Mouse (Mus musculus) gastrocnemius, postnatal 14 days (tissue): ENCODE data around the gene Trpm3. TPM values are rescaled to one million over a fixed set of nuclear protein-coding genes. Genes with fewer than 3 reads are reported as not detected.
A peak's percentile ranks its signal among the peaks of the same experiment; 100 is the strongest.

Source experiments
- DNase-seq: peaks from one replicate; pipeline ENCODE4 v3.0.0; 2021; ENCODE audit warnings: mixed read lengths
- intact Hi-C: fragments of 180-260 bp; cut with DNase I; formaldehyde crosslinking; loops from one replicate; pipeline ENCODE4 v1.15.1; 2025; ENCODE audit warnings: low total_unique reads
- total RNA-seq, 2 experiments: library from RNA; stranded (reverse); gene quantifications; 2 replicates each; pipeline ENCODE4 v1.2.3; 2021

Gene Trpm3
- total RNA-seq, 2 experiments from 2014 or later: 1.5 TPM

DNA sequence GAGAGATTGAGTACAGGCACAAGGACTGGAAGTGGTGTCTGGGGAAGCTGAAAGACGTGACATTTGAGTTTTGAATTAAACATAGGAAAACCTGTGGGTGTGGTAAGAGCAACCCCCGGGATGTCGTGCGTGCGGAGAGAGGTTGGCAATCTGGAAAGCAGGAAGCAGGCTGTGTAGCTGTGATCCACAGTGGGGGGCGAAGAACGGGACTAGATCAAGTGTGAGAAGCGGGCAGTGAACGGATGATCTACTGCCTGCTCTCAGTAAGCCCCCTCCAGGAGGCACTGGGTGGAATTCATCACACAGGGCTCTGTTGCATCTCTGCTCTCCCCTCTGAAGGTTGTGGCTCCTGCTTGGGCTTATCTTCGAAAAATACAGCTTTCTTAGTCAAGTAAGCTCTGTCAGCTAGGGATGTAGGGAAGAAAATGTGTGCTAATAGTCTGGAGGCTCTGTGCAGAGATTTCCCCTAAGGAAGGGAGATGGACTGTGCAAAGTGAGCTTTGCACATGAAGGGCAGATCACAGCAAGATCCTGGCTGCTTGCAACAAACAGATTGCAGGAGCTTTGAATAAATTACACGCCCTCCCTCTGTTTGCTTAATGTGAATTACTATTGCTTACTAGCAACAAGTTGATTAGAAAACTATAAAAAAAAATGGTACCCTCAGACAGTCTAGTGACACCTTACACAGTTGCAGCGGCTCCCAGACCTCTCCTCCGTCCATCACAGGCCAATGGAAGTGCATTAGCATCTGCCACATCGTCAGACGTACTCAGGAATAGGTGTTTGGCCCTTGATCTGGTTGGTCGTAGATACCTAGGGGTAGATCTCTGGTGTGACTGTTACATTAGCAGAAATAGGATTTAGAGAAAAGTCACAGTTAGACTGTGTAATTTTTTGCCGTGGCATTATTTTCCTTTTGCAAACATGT is 164.4 kb downstream of the Trpm3 start:
- DNase-seq: no peak

DNA sequence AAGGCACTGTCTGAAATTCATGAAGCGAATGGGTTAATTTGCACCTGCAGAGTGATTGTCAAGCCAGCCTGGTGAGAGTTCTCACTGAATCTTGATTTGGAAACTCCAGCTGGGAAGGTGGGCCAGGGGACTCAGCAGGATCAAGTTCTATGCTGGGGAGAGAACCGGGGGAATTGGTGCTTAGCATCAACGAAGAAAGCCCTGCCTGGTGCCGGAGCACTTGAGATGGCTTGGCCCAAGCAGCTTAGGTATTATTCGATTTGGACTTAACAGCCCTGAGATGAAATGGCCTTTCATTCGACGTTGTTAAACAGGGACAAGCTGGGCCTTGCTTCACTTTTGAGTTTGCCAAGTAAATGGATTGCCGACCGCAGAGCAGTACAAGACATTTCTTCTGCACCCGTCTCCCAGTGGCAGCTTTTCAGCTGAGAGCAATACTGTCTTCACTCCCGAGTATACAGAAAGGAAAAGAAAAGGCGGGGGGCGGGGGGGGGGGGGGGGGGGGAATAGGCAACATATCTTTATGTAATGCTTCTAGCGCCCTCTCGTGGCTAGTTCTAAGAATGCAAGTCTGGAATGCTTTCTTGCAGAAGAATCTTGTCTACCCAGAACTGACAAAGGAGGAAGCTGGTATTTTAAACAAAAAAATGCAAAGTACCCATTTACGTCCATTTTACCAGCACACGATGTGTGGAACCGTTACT is 165.3 kb downstream of the Trpm3 start:
- DNase-seq: peak; percentile 70
- intact Hi-C loops: loop anchor here (10.0 kb wide), 1 partner anchor 549 kb away; no protein-coding TSS in a partner anchor

More for the DNA sequence above, 164.4 kb downstream of the Trpm3 start:
- intact Hi-C loops: loop anchor here (10.0 kb wide), 1 partner anchor 548 kb away; no protein-coding TSS in a partner anchor

DNA sequence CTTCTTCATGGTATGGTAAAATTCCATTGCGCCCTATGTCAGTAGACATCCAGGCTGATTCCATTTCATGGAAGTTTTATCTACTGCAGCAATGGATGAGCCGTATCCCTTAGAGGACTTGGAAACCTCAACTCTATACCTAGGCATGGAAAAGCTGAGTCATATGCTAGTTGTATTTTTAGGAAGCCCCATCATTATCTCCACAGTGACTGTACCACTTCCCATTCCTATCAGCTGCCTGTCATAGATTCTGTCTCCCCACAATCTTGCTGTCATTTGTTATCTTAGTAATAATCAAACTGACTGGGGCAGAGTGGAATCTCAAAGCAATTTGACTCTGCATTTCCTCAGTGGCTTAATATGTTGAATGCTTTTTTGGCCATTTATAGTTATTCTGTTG is 169.2 kb downstream of the Trpm3 start:
- no peak for DNase-seq
- intact Hi-C loops: loop anchor here (10.0 kb wide), 1 partner anchor 553 kb away; no protein-coding TSS in a partner anchor

DNA sequence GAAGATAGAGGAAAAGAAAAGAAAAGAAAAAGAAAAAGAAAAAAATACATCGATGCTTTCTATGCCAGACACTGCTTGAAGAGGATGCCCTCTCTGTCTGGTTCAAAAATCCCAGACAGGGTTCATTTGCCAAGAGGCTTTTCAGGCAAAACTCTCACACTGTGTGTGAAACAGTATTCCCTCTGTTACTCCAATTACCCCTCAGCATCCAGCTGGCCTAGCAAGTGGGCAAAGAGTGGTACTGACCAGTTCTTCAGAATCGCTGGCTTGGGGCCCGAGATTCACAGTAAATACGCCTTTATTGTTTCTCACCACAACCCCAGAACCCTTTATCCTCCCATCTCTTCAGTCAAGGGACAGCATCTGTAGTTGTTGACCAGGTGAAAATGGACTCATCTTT is 178.5 kb downstream of the Trpm3 start:
- DNase-seq: no peak
- intact Hi-C loops: no loop called here

DNA sequence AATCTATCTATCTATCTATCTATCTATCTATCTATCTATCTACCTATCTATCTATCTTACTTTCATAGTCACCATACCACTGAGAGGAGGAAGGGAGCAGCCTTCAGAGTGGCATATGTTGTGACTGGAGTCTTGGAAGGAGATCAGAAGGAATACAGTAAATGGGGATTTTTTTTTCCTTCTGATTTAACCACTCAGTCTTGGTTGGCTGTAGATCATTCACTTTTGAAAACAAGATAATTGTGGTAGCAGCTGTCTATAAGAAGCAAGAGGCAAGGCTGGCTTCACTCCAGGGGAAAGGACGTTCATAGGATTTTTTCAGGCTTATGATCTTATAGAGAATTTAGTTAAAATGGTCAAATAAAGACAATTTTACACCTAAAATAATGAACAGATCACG is 188.0 kb downstream of the Trpm3 start:
- intact Hi-C loops: no loop called here
- DNase-seq: no peak

DNA sequence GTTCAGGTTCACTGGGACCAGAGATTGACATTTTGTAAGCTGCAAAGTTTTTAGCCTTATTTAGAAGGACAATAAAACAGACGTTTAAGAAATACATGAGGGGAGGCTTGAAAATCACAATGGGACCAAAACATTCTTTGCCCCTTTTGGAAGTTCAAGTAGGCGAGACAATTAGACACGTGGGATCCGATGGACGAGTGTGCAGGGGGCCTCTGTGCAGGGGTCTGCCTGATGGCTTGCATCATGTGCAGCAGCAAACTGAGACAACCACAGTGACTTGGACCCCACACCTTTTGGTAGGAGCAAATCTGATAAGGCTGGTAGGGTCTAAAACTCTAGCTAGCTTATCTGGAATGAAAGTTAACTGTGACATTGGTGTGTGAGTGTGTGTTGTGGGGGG is 188.4 kb downstream of the Trpm3 start:
- no peak for DNase-seq
- intact Hi-C loops: no loop called here

DNA sequence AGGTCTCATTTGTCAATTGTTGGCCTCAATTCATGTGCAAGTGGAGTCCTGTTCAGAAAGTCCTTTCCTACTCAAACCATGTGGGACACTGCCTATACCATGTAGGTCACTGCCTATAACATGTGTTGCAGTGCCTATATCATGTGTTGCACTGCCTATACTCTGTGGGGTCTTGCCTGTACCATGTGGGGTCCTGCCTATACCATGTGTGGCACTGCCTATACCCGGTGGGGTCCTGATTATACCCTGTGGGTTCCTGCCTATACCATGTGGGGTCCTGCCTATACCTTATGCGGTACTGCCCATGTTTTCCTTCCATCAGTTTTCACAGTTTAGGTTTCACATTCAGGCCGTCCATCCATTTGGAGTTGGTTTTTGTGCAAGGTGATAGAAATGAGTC is 197.4 kb downstream of the Trpm3 start:
- no peak for DNase-seq
- intact Hi-C loops: loop anchor here (5.0 to 10.0 kb wide), 2 partner anchors 299 to 551 kb away; no protein-coding TSS in a partner anchor

DNA sequence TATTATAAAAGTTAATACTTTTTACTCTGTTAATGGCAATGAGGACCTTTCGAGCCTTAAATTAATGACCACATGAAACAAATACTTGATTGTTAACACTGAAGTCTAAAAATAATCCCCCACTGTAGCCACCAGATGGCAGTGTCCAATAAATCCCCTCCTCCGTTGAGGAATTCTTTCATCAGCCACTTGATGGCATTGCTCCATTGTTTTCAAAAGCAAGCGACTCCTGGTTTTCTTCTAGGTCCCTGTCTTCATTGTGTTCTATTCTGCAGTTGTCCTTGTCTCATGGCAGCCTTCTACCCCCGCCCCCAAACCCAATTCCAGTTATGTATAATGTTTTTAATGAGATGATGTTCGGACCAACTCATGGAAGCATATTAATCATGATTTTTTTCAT is 198.6 kb downstream of the Trpm3 start:
- DNase-seq: peak; percentile 25
- intact Hi-C loops: loop anchor here (5.0 to 10.0 kb wide), 2 partner anchors 297 to 550 kb away; no protein-coding TSS in a partner anchor

DNA sequence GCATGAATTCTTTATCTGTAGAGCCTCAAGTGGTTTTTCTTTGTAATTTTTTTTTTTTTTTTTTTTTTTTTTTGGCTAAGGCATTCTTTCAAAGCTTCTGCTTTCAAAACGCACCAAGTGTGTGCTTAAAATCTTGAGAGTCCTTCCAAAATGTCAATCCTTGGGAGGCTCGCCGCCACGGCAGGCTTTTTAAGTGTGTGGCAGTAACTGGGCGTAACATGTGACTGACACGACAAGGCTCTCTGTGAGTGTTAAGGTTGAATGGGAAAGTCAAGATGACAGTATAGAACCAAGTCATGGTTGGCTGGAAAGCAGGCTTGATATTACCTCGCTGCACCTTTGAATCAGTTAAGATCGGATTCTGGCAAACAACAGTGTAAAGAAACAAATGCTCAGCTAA is 200.1 kb downstream of the Trpm3 start:
- intact Hi-C loops: loop anchor here (5.0 to 10.0 kb wide), 2 partner anchors 296 to 548 kb away; no protein-coding TSS in a partner anchor
- DNase-seq: no peak

DNA sequence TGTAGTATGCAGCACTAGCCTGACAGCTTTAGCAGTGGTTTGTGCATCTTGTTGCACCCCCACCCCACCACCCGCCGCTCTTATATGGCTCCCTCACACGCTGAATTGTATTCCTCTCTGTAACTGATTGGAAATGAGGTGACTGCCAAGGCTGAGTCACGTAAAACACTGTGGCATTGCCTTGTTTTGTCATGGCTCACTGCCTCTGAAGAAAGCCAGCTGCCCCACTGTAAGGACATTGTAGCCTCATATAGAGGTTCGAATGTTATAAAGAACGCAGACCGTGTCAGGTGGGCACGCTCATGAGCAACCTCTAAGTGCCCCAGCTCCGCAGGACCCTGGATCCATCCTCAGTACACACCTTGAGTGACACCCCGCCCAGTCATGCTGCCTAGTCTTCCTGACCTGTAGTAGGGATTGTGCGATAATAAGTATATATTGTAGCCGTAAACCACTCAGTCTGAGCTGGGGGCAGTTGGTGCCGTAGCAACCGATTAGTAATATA is 215.2 kb downstream of the Trpm3 start:
- intact Hi-C loops: no loop called here

DNA sequence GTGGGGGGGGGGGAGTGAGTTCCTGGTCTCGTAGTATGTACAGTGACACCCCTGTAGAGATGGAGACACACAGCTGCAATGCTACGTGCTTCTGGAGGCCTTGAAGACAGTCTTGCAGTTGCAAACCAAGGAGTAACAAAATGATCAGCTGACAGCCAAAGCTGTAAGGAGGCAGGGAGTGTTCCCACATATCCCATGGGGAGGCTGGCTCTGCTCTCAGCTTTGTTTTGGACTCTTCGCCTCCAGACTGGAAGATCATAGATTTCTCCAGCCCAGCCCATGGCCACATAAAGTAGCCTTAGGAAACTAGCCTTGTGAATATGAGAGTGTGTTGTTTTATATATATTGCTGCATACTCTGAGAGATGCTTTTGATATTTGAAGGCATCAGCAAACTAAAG is 248.0 kb downstream of the Trpm3 start:
- intact Hi-C loops: no loop called here
- peak; percentile 12 for DNase-seq

More for the DNA sequence above, 215.2 kb downstream of the Trpm3 start:
- no peak for DNase-seq

DNA sequence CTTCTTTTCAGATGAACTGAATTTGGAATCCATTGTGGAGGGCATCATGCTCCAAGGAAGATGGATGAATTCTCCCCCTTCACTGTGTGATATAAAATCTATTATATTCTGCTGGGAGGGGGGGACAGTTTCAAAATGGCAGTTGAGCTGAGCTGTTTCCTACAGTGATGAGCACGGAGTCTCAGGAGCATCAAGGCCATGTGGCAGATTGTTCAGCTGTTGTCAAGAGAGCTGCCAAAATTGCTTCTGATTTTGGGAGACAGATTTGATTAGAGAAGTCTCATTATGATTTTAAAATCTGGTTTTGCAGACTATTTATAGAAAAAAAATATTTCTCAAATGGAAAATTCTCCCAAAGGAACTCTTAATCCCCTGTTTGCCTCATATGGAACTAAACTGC is 255.9 kb downstream of the Trpm3 start:
- DNase-seq: no peak
- intact Hi-C loops: no loop called here

DNA sequence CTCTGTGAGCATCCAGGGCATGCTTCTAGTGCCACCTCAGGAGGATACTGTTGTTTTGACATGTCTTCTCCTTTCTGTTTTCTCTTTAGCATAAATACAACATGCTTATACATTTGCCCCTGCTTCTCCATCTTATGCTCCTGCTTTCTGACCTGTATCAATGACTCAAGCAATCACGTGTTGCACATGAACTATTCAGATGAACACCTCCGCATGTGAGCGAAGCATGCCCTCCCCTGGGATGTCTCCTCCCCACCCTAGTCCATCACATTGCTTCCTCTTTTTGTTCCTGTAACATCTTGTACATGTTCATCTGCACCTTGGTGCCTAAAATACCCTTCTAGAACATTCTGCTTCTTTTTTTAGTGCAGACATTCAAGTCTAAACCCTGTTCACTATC is 265.2 kb downstream of the Trpm3 start:
- intact Hi-C loops: no loop called here
- DNase-seq: no peak

DNA sequence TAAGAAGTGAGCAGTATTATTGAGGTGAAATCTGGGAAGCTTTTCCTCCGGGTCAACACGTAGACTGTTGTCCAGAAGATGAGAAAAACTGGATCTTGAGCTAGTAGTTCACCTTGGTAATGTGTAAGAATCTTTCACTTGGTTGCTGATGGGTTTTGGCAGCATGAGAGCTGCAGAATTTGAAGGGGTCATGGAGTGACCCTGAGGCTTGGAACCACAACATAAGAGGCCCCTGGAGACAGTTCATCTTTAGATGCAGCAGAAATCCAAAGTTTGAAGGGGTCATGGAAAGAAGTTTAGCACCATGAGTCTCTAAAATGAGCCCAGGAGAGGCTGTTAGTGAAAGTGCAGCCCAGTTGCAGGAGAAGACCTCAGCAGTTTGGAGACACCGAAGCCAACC is 279.4 kb downstream of the Trpm3 start:
- intact Hi-C loops: no loop called here
- no peak for DNase-seq

DNA sequence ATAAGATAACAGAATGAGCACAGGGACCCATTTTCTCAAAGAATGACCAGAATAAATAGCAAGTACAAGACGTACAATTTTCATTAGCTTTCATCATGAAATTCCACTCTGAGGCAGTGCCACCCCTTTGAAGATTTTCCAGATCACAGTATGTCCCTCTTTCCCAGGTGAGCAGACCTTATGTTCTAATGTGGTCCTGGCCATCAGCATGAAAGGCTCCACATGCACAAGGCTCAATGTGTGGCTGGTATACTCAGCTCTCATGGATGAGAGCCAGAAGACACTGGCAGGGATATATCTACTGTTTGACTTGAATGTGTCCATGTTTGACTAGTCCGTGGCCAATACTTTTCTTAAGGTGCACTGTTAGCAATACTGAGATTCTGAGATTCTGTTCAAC is 298.4 kb downstream of the Trpm3 start:
- DNase-seq: no peak
- intact Hi-C loops: no loop called here

DNA sequence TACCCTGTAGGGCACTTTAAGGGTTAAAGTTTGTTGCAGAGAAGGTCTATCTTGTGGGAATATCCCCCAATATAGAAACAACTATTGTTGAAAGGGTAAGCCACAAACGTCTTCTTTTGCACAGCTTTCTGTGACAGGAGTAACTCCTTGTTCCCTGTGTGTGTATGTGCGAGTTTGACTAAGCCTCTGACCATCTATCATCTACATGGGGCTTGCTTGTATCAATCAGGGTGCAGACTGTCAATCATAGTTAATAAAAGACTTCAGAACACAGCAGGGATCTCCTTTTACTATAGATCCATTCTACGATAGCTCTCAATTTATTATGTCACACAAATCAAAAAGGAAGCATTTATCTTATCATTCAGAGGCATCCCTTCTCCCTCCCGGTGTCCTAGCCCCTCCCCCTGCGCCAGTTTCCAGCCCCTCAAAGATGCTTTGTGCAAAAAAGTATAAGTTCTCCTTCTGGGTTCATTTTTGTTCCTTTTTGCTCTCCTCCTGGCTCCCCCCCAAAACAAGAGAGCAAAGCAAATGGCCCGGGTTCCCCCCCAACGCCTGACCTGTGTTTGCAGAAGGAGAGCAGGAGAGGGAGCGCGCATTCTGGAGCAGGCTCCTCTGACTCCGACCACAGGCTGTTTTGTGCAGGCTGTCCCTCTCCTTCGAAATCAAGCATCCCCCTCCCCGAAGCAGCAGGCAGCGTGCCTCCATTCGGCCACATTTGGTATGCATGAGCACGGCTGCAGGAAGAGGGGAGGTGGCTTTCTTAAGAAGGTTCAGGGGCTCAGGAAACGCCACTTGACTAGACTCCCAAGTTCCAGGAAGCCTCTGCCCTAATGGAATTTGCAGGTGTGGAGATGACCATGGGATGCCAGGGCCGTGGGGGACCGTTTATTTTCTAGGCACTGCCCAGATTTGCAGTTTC is 308.8 kb downstream of the Trpm3 start:
- peak; percentile 10 for DNase-seq
- intact Hi-C loops: no loop called here

DNA sequence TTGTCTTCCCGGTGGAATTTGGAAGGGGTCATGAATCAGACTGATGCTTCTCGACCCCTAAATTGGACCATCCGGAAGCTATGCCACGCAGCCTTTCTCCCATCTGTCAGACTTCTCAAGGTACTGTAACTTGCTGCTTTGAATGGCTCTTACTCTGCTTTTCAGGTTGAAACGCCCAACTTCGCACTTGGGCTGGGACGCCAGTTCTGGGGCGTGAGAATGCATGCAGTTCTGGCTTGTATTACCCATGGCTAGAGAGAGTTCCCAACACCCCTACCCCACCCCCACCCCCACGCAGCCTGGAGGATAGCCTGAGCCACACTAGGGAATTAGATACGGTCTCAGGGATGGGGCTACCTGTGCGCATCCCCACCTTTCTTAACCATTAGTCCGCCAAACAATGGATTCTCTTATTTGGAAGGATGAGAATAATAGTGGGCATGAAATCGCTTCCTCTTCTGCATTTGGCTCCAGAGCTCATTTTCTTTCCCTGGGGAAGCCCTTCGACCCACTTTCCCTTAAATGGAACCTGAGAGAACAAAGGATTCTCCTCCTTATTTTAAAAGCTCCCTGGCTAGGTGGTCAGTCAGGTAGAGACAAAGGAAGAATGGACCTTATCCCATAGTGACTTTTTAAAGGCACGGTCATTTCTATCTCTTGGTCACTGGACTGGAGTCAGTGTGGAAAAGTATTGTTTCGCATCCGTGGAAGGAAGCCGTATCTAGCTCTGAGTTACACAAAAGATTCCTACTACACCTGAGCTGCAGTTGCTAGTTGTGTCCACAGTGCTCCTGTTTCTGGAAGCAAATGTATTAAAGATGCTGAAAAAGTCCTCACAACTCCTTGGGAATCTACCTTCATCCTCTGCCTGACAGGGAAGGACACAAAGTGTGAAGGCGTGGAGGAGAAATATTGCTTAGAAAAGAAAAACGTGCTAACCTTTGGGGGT is 309.8 kb downstream of the Trpm3 start:
- DNase-seq: no peak
- intact Hi-C loops: no loop called here

DNA sequence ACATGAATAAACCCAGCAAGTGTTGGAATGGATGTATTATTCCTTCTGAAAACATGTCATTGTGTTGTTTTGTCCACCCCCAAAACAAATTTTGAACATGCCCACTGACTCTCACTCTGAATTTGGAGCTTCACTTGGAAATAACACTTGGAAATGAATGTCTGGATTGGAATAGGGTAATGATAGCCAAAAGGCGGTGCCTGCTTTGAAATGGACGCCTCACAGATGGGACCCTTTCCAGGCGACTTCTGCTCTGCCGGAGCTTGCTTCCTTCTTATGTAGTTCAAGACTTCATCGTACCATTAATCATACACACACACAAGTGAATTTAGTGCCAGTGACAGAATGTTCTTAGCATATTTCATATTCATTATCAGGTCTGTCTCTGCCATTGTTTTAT is 312.4 kb downstream of the Trpm3 start:
- intact Hi-C loops: no loop called here
- DNase-seq: no peak
